Mouse (Mus musculus) liver, adult 2 months (tissue): Measurements from ENCODE around the gene Nqo1. TPM values are rescaled to one million over a fixed set of nuclear protein-coding genes. Genes with fewer than 3 reads are reported as not detected.
A peak's percentile ranks its signal among the peaks of the same experiment; 100 is the strongest.

Source experiments
- DNase-seq: peaks from one replicate; pipeline ENCODE4 v3.0.0-alpha.2; 2011; ENCODE audit warnings: low read depth, low spot score; ENCODE audit errors: extremely low read depth
- H3K27ac ChIP-seq: fragments of 200-500 bp; replicated peaks from 2 replicates; pipeline ENCODE4 v1.5.1; 2012; ENCODE audit warnings: low read depth, mild to moderate bottlenecking, control low read depth, inconsistent platforms, low read length; ENCODE audit not compliant: insufficient read depth
- H3K27me3 ChIP-seq: fragments of 200-500 bp; 2 replicates; pipeline ENCODE4 v1.6.1; 2012; ENCODE audit warnings: mild to moderate bottlenecking, moderate library complexity, low read length, inconsistent platforms; ENCODE audit not compliant: control insufficient read depth, insufficient read depth
- H3K36me3 ChIP-seq: fragments of 200-500 bp; 2 replicates; pipeline ENCODE4 v1.6.1; 2012; ENCODE audit warnings: low read length, inconsistent platforms; ENCODE audit not compliant: control insufficient read depth, insufficient read depth
- H3K4me1 ChIP-seq: fragments of 200-500 bp; 2 replicates; pipeline ENCODE4 v1.6.1; 2011; ENCODE audit warnings: low read length; ENCODE audit not compliant: control insufficient read depth, insufficient read depth
- H3K4me3 ChIP-seq: fragments of 200-500 bp; 2 replicates; pipeline ENCODE4 v1.5.1; 2011; ENCODE audit warnings: low read depth, mild to moderate bottlenecking, control low read depth, low read length, moderate library complexity; ENCODE audit not compliant: insufficient read depth
- H3K79me2 ChIP-seq: fragments of 200-500 bp; 2 replicates; pipeline ENCODE4 v1.6.1; 2012; ENCODE audit warnings: inconsistent platforms, mild to moderate bottlenecking, low read length, moderate library complexity; ENCODE audit not compliant: control insufficient read depth, insufficient read depth
- H3K9ac ChIP-seq: fragments of 200-500 bp; 2 replicates; pipeline ENCODE4 v1.6.1; 2012; ENCODE audit warnings: low read depth, mild to moderate bottlenecking, control low read depth, inconsistent platforms, low read length
- CTCF ChIP-seq: fragments of 200-500 bp; IDR thresholded peaks from 2 replicates; pipeline ENCODE4 v1.5.1; 2011; ENCODE audit warnings: low read depth, low read length, control low read depth
- POLR2A ChIP-seq: fragments of 200-500 bp; IDR thresholded peaks from 2 replicates; pipeline ENCODE4 v1.6.1; 2011; ENCODE audit warnings: low read length, control low read depth; ENCODE audit not compliant: insufficient read depth; ENCODE audit errors: extremely low read depth
- WGBS: fragments of 180-500 bp; shearing (Covaris S2); methylation state at CpG from one replicate; pipeline ENCODE4 v1.1.7; 2018; 5-methylcytosine and 5-hydroxymethylcytosine counted together
- polyA plus RNA-seq: library from polyadenylated mRNA; depleted of rRNA; stranded (reverse); fragments of >200 nt; gene quantifications from 2 replicates; pipeline ENCODE4 v1.2.3, GENCODE M21; 2012
- total RNA-seq: library from RNA; depleted of rRNA; stranded (reverse); fragments of >200 nt; gene quantifications from 2 replicates; pipeline ENCODE4 v1.2.3, GENCODE M21; 2014

Gene Nqo1
- total and polyA plus RNA-seq, 2 experiments, result 13.8 to 20.0 TPM

GRCm38 (mm10) chr8:107435962-107436831, 33.2 kb upstream of the Nqo1 start, which contains the start of gene Wwp2:
TSS of gene Wwp2 (plus strand) at chr8:107436365.
- no peaks in the 10 kb centered on the region for H3K36me3 ChIP-seq
- 0 out of 2 replicates have a peak, but pooled peaks have one; percentile 26 for TF ChIP-seq POLR2A
- TF ChIP-seq CTCF, result no peak
- under 1% methylated on average over 43 of the region's 81 CpGs for WGBS
- peak within 1 kb of the TSS; percentile 93 for H3K4me3 ChIP-seq
- no peak for DNase-seq
- peaks cover 9% of the 10 kb centered on the region; the same call in 1 of the 2 replicates for H3K79me2 ChIP-seq
- peaks cover 5% of the 10 kb centered on the region; the same call in 1 of the 2 replicates for H3K4me1 ChIP-seq
- peak within 1 kb of the TSS; percentile 97 for H3K27ac ChIP-seq
- H3K9ac ChIP-seq, result peak within 1 kb of the TSS; percentile 100
- H3K27me3 ChIP-seq, result no peaks in the 10 kb centered on the region

GRCm38 (mm10) chr8:107435421-107435961, 32.5 kb upstream of the Nqo1 start:
- WGBS, result 7% methylated on average over 11 of the region's 11 CpGs
- Histone ChIP-seq H3K79me2 (peaks cover 5% of the 10 kb centered on the region; the same call in 1 of the 2 replicates), H3K4me3 (peak overlapping the region; percentile 93), H3K27me3 (no peaks in the 10 kb centered on the region), H3K9ac (peak overlapping the region; percentile 100; the same call in 1 of the 2 replicates), H3K36me3 (no peaks in the 10 kb centered on the region), H3K4me1 (peaks cover 9% of the 10 kb centered on the region; the same call in 1 of the 2 replicates), H3K27ac (peak overlapping the region; percentile 97)
- no peak for TF ChIP-seq CTCF
- no peak for TF ChIP-seq POLR2A
- peak; percentile 75 for DNase-seq

GRCm38 (mm10) chr8:107430821-107431220, 27.8 kb upstream of the Nqo1 start:
- peak; percentile 76 for DNase-seq
- 38% methylated on average over 8 of the region's 8 CpGs for WGBS
- H3K36me3 ChIP-seq, result no peaks in the 10 kb centered on the region

GRCm38 (mm10) chr8:107425230-107425597, 22.2 kb upstream of the Nqo1 start:
- H3K9ac ChIP-seq, result no peak overlapping the region
- H3K4me3 ChIP-seq, result no peak overlapping the region
- TF ChIP-seq CTCF (no peak), POLR2A (no peak)
- no peaks in the 10 kb centered on the region for H3K27me3 ChIP-seq
- peaks cover 2% of the 10 kb centered on the region; the same call in 1 of the 2 replicates for H3K4me1 ChIP-seq
- WGBS, result 38% methylated on average over 8 of the region's 8 CpGs
- H3K79me2 ChIP-seq, result peaks cover 3% of the 10 kb centered on the region
- H3K36me3 ChIP-seq, result peaks cover 9% of the 10 kb centered on the region; the same call in 1 of the 2 replicates
- no peak for DNase-seq
- H3K27ac ChIP-seq, result no peak overlapping the region

More at GRCm38 (mm10) chr8:107430821-107431220, 27.8 kb upstream of the Nqo1 start:
- Histone ChIP-seq H3K27ac (no peak overlapping the region), H3K27me3 (no peaks in the 10 kb centered on the region), H3K9ac (no peak overlapping the region), H3K4me3 (no peak overlapping the region), H3K79me2 (no peaks in the 10 kb centered on the region), H3K4me1 (peaks cover 6% of the 10 kb centered on the region; the same call in 1 of the 2 replicates)
- TF ChIP-seq CTCF, result no peak
- TF ChIP-seq POLR2A, result no peak

GRCm38 (mm10) chr8:107424597-107425229, 21.7 kb upstream of the Nqo1 start, which contains the start of gene Nob1:
TSS of gene Nob1 (minus strand) at chr8:107425051.
- under 1% methylated on average over 50 of the region's 50 CpGs for WGBS
- peak; percentile 87 for DNase-seq
- peak within 1 kb of the TSS; percentile 61 for H3K4me3 ChIP-seq
- H3K36me3 ChIP-seq, result peaks cover 13% of the 10 kb centered on the region; the same call in 1 of the 2 replicates
- no peaks in the 10 kb centered on the region for H3K27me3 ChIP-seq
- peaks cover 2% of the 10 kb centered on the region; the same call in 1 of the 2 replicates for H3K4me1 ChIP-seq
- TF ChIP-seq POLR2A (peak; percentile 65), CTCF (peak; percentile 92)
- peak within 1 kb of the TSS; percentile 58 for H3K9ac ChIP-seq
- peaks cover 3% of the 10 kb centered on the region for H3K79me2 ChIP-seq
- peak within 1 kb of the TSS; percentile 7; the same call in 1 of the 2 replicates for H3K27ac ChIP-seq
